Mouse (Mus musculus): ENCODE results near the gene Twnk.

Twnk gene

DNA sequence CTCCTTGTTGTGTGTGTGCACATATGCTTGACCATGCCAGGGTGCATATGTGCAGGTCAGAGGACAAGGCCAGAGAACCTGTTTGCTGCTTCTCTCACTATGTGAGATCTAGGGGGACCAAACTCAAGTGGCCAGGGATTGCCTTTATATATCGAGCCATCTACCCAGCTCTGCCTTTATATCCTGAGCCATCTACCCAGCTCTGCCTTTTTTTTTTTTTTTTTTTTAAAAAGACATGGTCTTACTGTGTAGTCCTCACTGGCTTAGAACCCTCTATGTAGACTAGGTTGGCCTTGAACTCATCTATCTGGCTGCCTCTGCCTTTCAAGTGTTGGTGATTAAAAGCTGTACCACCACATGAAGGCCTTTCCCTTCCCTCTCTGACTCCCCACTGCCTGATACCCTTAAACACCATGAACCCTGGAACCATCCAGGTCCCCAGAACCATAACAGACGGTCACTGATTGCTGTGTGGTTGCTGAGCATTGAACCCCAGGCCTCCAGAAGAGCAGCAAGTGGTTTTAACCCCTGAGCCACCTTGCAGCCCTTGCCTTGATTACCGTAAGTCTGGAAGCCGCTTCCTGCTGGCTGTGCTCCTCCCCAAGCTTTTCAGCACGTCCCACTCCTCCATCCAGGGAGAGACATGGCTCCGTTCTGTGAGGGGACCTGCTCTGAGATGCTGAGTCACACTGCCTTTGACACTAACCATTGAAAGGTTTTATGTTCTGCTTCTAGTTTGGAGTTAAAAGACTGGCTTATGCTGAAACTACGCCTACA is 1.5 kb upstream of the Twnk start:
- no peak for DNase-seq

GRCm38 (mm10) chr19:45005957-45006712 is 672 bp downstream of the Twnk start, which contains the start of gene Mrpl43:
Gene Mrpl43 (minus strand): TSS chr19:45006442.
- DNase-seq, result peak; percentile 98

GRCm38 (mm10) chr19:45007021-45007420 is 1.6 kb downstream of the Twnk start:
- no peak for DNase-seq

DNA sequence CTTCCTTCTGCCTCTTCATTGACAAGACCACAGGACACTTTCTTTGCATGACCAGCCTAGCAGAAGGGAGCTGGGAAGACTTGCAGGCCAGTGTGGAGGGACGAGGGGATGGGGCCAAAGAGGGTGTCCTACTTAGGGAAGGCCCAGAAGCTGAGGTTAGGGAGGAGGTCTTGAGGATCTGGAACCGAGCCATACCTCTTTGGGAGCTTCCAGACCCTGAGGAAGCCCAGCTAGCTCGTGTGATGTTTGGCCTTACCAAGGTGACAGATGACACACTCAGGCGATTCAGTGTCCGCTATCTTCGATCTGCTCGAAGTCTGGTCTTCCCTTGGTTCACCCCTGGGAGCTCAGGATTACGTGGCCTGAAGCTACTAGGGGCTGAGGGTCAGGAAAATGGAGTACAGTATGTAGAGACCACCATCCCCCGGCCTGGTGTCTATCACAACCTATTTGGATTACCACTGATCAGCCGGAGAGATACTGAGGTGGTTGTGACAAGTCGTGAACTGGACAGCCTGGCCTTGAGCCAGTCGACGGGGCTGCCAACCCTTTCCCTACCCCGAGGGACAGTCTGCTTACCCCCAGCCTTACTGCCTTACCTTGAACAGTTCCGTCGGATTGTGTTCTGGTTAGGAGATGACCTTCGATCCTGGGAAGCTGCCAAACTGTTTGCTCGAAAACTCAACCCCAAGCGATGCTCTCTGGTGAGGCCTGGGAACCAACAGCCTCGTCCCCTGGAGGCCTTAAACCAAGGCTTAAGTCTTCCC is 2.1 kb downstream of the Twnk start:
- DNase-seq, result peak; percentile 71

GRCm38 (mm10) chr19:45010646-45011045 is 5.2 kb downstream of the Twnk start:
- no peak for DNase-seq

- DNase-seq, result no peak
Measured at GRCm38 (mm10) chr19:45012219-45012618, 6.8 kb downstream of the Twnk start.

DNA sequence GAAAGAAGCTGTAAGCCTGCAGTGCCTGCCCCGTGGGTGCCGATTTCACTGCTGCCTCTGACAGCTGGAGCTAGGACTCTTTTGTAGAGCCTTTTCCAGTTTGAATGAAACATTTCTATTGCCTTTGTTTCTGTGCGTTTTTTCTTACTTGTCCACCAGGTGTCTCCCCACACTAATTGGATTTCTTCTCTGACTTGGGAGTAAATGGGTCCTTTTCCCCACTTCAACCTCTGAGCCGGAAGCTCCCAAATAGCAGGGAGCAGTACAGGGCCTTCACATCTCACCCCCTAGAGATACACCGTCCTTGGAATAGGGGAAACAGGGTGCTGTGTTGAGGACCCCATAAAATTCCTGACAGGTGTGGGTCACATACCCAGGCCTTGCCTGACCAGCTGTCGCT is 7.2 kb downstream of the Twnk start:
- peak; percentile 35 for DNase-seq

- DNase-seq, result peak; percentile 9
Measured at GRCm38 (mm10) chr19:45013581-45014225, 8.2 kb downstream of the Twnk start.

DNA sequence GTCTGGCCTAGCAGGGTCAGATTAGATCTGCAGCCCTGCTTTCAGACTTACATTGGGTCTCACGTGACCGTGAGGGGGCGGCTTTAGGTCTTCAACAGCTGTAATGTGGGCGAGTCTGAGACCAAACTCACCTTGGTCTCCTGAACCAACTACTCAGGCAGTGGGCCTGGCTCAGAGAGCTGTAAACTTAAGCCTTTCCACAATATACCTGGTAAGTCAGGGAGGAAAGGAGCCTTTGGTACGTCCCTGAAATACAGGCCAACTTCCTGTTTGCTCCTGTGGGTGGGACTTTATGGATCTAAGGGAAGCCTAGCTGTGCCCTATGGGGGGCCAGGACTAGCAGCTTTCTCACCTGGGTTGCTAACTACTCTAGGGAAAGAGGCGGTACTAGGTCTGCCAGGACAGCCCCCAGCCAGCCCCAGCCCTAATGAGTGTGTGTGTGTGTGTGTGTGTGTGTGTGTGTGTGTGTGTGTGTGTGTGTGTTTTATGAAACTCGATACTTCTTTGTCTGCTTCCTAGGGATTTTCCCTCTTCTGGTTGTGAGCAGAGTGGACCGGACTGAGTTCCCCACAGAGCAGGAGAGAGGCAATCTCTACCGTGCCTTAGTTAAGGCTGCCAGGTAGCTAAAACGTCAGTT is 9.0 kb downstream of the Twnk start, which contains the start of gene Lzts2:
Gene Lzts2, plus strand, starts transcription at position 80 of the 637 bp plus-strand sequence.
- DNase-seq, result peak; percentile 52

DNA sequence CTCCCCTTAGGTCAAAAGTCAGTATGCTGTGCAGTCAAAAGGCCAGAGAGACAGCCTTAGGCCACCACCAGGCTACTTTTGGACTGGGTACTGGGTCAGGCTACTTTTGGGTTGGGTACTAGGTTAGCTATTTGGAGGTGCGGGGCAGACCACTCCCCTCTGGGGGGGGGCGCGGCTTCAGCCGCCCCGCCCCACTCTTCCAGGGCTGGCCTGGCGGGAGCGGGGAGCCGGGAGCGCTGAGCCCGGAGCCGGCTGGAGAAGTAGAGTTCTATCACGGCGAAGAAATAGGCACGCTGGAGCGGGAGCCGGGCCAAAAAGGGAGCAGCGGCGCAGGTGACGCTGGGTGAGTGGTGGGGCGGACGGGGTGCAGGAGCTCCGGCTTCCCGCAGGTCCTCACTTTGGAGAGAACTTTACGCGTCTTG is 9.5 kb downstream of the Twnk start:
- peak; percentile 83 for DNase-seq

GRCm38 (mm10) chr19:45015518-45016281 is 10.2 kb downstream of the Twnk start:
- DNase-seq, result peak; percentile 80

GRCm38 (mm10) chr19:45016341-45017215 is 11.1 kb downstream of the Twnk start:
- peak; percentile 94 for DNase-seq

DNA sequence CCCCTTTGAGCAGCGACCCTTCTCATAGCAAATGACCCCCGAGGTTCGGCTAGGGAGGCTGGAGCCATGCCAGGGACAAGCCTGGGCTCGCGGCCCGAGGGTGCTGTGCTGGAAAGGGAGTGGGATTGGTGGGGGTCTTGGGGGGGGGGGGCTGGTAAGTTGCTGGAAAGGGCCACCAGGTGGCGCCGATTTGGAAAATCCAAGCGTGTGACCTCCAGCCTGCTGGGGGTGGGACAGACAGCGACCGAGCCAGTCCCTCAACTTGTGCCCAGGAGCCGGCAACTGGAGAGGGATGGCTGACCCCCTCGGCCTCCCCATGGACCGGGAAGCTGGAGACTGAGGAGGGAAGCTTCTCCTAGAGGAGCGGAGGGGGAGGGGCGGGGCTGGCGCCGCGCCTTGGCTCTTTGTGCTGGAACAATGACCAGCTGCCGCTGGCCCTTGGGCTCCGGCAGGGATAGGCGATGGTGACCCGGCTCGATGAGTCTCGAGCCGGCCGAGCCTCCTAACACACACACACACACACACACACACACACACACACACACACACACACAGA is 11.8 kb downstream of the Twnk start:
- DNase-seq, result peak; percentile 96

- DNase-seq, result peak; percentile 96
Measured at GRCm38 (mm10) chr19:45017909-45018308, 12.4 kb downstream of the Twnk start.

GRCm38 (mm10) chr19:45018351-45018831 is 12.9 kb downstream of the Twnk start:
- DNase-seq, result peak; percentile 65

DNA sequence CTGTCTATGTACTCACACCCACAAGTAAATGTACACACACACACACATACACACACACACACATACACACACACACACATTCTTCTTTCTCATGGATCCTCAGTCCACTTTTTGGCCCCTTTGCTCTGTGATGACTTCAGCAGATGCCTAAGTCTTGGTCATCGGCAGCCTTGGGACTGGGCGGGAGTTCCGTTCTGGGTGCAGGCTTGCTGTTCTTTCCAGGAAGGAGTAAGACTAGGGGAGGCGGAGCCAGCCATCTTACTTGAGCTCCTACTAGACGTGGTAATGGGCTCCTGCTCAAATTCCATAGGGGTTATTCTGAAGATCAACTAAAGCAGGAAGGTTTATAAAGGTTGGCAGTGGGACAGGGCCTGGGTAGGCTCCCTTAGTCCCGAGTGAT is 14.9 kb downstream of the Twnk start:
- DNase-seq, result peak; percentile 79

GRCm38 (mm10) chr19:45021362-45021761 is 15.9 kb downstream of the Twnk start:
- no peak for DNase-seq

GRCm38 (mm10) chr19:45023993-45024392 is 18.5 kb downstream of the Twnk start:
- DNase-seq, result peak; percentile 10

- DNase-seq, result peak; percentile 22
Measured at GRCm38 (mm10) chr19:45024775-45025174, 19.3 kb downstream of the Twnk start.

Measured in kidney, postnatal 10 days (tissue).